Mouse (Mus musculus): Measurements from ENCODE around the gene Ermn. TPM values are rescaled to one million over a fixed set of nuclear protein-coding genes. Genes with fewer than 3 reads are reported as not detected.

Gene Ermn
- not detected in 2 replicates for polyA plus RNA-seq (2012)

DNA sequence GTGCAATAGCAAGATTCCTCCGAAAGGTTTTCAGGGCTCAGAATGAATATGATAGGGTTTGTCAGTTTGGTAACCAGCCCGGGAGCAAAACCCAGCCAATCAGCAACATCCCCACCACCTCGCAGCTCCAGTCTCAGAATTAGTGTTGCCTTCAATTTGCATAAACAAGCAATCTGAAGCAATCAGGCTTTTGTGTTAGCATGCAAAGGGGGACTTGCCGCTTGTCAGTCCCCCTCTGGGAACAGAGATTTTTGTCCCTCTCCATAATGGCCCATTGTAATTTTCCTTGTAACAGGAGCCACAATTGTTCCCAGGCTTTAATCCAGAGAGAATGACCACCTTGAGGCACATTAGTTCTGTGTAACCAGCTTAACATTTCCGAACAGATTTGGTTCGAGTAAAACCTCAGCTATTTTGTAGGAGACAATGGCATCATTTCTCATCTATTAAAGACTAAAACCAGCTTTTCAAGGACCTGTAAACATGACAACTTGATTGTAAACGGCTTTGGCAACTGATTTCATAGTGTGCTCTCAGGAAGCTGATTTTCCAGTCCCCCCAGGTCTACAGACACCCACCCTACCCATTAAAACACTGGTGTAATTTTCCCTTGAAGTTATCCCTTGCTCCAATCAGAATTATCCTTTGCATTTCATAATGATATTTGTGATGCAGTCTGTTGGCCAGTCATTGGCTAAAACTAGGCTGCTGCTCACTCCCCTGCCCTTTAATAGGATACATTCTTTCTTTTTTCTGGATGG lies at the start of gene Ermn:
Ermn (minus strand) TSS at position 44 of the 761 bp plus-strand sequence.

DNA sequence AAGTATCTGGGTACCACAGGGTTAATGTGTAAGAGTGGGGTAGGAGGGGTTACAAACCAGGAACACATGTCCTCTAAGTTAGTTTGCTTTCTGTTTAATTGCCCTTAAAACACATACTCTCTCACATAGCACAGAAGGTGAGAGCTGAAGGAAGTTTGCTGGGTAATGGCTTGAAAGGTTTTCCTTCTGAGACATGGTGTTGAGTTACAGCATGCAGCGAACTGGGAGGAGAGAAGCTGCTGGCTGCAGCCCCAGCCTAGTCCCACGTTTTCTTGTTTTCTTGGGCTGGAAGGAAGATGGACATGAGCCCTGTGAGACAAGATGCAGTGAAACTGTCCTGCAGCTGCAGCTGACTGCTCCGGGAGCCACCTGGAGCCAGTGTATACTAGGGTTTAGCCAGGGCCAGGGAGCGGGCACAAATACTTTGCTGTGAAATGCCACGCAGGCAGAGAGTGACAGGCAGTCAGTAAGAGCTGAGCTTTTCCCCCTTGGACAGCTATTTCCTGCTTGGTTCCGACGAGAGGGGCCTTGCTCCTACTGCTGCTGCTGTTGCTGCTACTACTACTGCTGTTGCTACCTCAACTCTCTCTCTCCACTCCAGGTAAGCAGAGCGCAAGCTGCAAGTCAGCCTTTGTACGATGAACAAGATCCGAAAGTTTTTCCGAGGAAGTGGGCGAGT lies 54.8 kb downstream of the Ermn start, which contains the start of gene Galnt5:
Galnt5 (plus strand) TSS at position 133 of the 679 bp plus-strand sequence.

Other genes starting within 250 kb of the Ermn start
- not detected in 2 replicates for gene Galnt5, start 55.0 kb downstream of the Ermn start, polyA plus RNA-seq (2012)
- 13.3 and 14.7 TPM in 2 replicates for gene Cytip, start 142.7 kb upstream of the Ermn start, polyA plus RNA-seq (2012)